8 mouse cellular contexts compared by ENCODE assay signal in the genomic region with DNA sequence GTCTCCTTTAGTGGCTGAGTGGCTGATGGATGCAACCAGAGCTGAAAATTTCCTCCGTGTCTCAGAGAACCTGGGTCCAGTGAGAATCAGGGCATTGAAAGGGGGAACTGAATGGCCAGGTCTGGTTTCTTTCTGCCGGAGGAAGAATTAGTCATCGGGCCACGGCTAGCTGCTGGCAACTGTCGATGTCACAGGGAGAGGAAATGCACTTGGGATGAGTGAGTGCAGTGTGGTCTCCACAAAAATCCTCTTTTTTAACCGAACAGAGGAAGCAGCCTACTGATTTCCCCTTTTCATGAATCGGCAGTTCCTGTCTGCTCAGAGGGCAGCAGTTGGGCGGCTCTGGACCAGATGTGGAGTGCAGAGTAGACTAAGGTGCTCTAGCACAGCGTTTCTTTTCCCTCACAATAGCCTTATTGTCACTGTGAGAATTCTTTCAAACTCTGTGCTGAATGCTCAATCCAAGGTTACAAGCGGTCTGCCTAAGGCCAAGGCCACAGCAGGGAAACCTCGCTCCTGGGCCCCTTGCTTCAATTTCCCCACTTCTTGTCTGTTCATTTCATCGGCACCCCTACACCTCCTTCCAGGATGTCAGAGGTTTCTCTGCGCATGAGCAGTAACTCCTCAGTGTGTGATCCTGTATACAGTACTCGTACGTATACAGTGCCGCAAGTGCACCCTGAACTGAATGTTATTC. TPM values are rescaled to one million over a fixed set of nuclear protein-coding genes. Genes with fewer than 3 reads are reported as not detected.
DNase-seq lines count a peak whose midpoint lies in the region; ATAC-seq and TF ChIP-seq lines count a peak whose summit lies in the region.

No protein-coding gene starts in this region.

- no peak overlapping the region for H3ac ChIP-seq in myocyte (ENCODE audit: control insufficient read depth, insufficient read length)

- H3K36me3 ChIP-seq in limb, embryonic 14.5 days (ENCODE audit: control insufficient read depth, insufficient read depth, low read length) = no peaks in the 10 kb centered on the region
- no peaks in the 10 kb centered on the region for H3K36me3 ChIP-seq in myocyte (ENCODE audit: control insufficient read depth, insufficient read depth)

- H3K27ac ChIP-seq in embryonic fibroblast, embryonic 13.5 days (ENCODE audit: insufficient read depth, low read length) = peak overlapping the region; percentile 93
- peak overlapping the region; percentile 43; the same call in 1 of the 2 replicates for H3K27ac ChIP-seq in limb, embryonic 14.5 days (replicated peaks; ENCODE audit: low read depth, low read length)

- TF ChIP-seq POLR2A in embryonic fibroblast, embryonic 13.5 days (IDR thresholded peaks at IDR 0.05; ENCODE audit: low read depth, low read length) = peak; percentile 43; the same call in 1 of the 2 replicates
- TF ChIP-seq POLR2A in limb, embryonic 14.5 days (IDR thresholded peaks at IDR 0.05; ENCODE audit: borderline replicate concordance, extremely low read depth, insufficient read depth, insufficient read length) = no peak
- TF ChIP-seq POLR2A in myocyte (IDR thresholded peaks at IDR 0.05; ENCODE audit: insufficient read length, low read depth) = peak; percentile 13

- H3K79me2 ChIP-seq in myocyte (ENCODE audit: control insufficient read depth, insufficient read depth) = no peaks in the 10 kb centered on the region

- 30% methylated on average over 16 of the region's 16 CpGs for WGBS in limb, embryonic 14.5 days

- 0 out of 2 replicates have a peak, but pooled peaks cover 4% of the 10 kb centered on the region for H3K9me3 ChIP-seq in limb, embryonic 14.5 days (ENCODE audit: control insufficient read depth, low read length)

- H3K9ac ChIP-seq in limb, embryonic 14.5 days (ENCODE audit: low read depth, low read length, severe bottlenecking) = no peak overlapping the region

- no peak overlapping the region for H3K4me3 ChIP-seq in embryonic fibroblast, embryonic 13.5 days (ENCODE audit: insufficient read depth, low read length)
- H3K4me3 ChIP-seq in limb, embryonic 14.5 days (replicated peaks; ENCODE audit: low read length) = 0 out of 2 replicates have a peak overlapping the region, but pooled peaks have one; percentile 7
- peak overlapping the region; percentile 12 for H3K4me3 ChIP-seq in myocyte

- H3K4me1 ChIP-seq in embryonic fibroblast, embryonic 13.5 days (ENCODE audit: control insufficient read depth, insufficient read depth, low read length) = peaks cover 18% of the 10 kb centered on the region
- peaks cover 32% of the 10 kb centered on the region for H3K4me1 ChIP-seq in limb, embryonic 14.5 days (ENCODE audit: control insufficient read depth, insufficient read depth, low read length)

- no peak for TF ChIP-seq CTCF in embryonic fibroblast, embryonic 13.5 days (IDR thresholded peaks at IDR 0.05; ENCODE audit: borderline replicate concordance, insufficient read depth, low read length)

- DNase-seq in gastrocnemius, adult 18-20 months (ENCODE audit: low spot score) = peak; percentile 20
- DNase-seq in gastrocnemius, postnatal 10 days = no peak
- peak; percentile 59 for DNase-seq in MEL-GATA-1-ER (ENCODE audit: extremely low read depth, low read depth)
- DNase-seq in heart, postnatal 4 days = peak; percentile 42
- DNase-seq in limb, embryonic 14.5 days (ENCODE audit: low spot score) = no peak

- peak overlapping the region; percentile 29; the same call in 1 of the 2 replicates for H3K4me2 ChIP-seq in limb, embryonic 14.5 days (replicated peaks; ENCODE audit: low read depth, low read length, severe bottlenecking)
- H3K4me2 ChIP-seq in myocyte (ENCODE audit: low read depth) = peak overlapping the region; percentile 90

- peak; percentile 23; the same call in 1 of the 2 replicates for ATAC-seq in limb, embryonic 14.5 days (ENCODE audit: low FRiP score, low read depth)
- no peak for ATAC-seq in erythroblast, adult 5-6 weeks (replicated peaks; ENCODE audit: low FRiP score, poor library complexity, severe bottlenecking)

- H3K27me3 ChIP-seq in limb, embryonic 14.5 days (ENCODE audit: control insufficient read depth, insufficient read depth, low read length) = no peaks in the 10 kb centered on the region
- H3K27me3 ChIP-seq in myocyte (ENCODE audit: control insufficient read depth, insufficient read depth, insufficient read length) = no peaks in the 10 kb centered on the region

TF ChIP-seq in myocyte, 11 proteins besides CTCF, POLR2A, EP300 and RAD21:
- TF ChIP-seq MYOD1 (IDR thresholded peaks at IDR 0.05; ENCODE audit: control insufficient read depth in 1 of 3, insufficient read length in 2 of 3, low read depth in 2 of 3) = peak in 1 of 3 experiments; percentile 27
- TF ChIP-seq SRF (IDR thresholded peaks at IDR 0.05; ENCODE audit: control insufficient read depth, insufficient read length, low read depth) = no peak

RNA-seq across cellular contexts. Expression of a gene that starts 54.1 kb away (rescaled TPM):
- total RNA-seq in gastrocnemius, adult 18-20 months (2021) = 100 to 1,000 TPM in 1 of 2 experiments, 10 to 100 TPM in 1; 56.8 to 140 TPM
- 100 to 1,000 TPM in 1 of 2 experiments, 10 to 100 TPM in 1; 31.5 to 100 TPM for total RNA-seq in gastrocnemius, postnatal 10 days (2021)
- polyA plus RNA-seq in embryonic fibroblast, embryonic 13.5 days (2011; ENCODE audit: insufficient read length, low read depth, missing spikeins) = 45.3 and 60.9 TPM in 2 replicates
- 10 to 100 TPM; 61.6 to 69.6 TPM for total RNA-seq in heart, postnatal 4 days (2021)
- 65.3 and 91.6 TPM in 2 replicates for polyA plus RNA-seq in limb, embryonic 14.5 days (2012; rRNA removed)
- polyA plus RNA-seq in limb, embryonic 14.5 days (2014; fragmentation: Nextera tagmentation; extraction: Ambion mirVana) = 50.6 and 56.2 TPM in 2 replicates
- 51.3 TPM for polyA plus RNA-seq in myocyte (2012; fragmentation: generic; extraction: Trizol)
- 8.8 and 11.5 TPM in 2 replicates for total RNA-seq in erythroblast, adult 5-6 weeks (2015; ENCODE audit: low replicate concordance)
- total RNA-seq in erythroblast, adult 5-6 weeks (2017; ENCODE audit: low replicate concordance) = 13.4 and 21.8 TPM in 2 replicates

Comparison
In these comparisons a context has a peak if more than half of its experiments do, and no peak if none do; other contexts are left out.
1. DNase-seq: peak in gastrocnemius, adult 18-20 months (single experiment), MEL-GATA-1-ER (single experiment) and heart, postnatal 4 days (single experiment); none in gastrocnemius, postnatal 10 days (single experiment) and limb, embryonic 14.5 days (single experiment).